Mouse (Mus musculus): Measurements from ENCODE around the gene Tenm3. TPM values are rescaled to one million over a fixed set of nuclear protein-coding genes. Genes with fewer than 3 reads are reported as not detected.

The Tenm3 gene
- polyA plus RNA-seq, 2 experiments: 2.2 to 3.1 TPM

GRCm38 (mm10) chr8:48688706-48689105 is 155.0 kb downstream of the Tenm3 start:
- no peak for DNase-seq (ENCODE audit: low read depth in 3 of 3, low spot score in 3 of 3)
- ATAC-seq (ENCODE audit: insufficient read depth): no peak
- no peak overlapping the region for H3K4me2 ChIP-seq (ENCODE audit: low read depth)

GRCm38 (mm10) chr8:48688188-48688587 is 155.6 kb downstream of the Tenm3 start:
- Histone ChIP-seq H3K4me3 (ENCODE audit: insufficient read depth in 1 of 2, low read depth in 2 of 2, low read length in 2 of 2) (no peak overlapping the region), H3K4me1 (replicated peaks; ENCODE audit: control insufficient read depth in 2 of 2, insufficient read depth in 2 of 2, low read length in 1 of 2) (peaks cover 0 to 2% of the 10 kb centered on the region in 2 experiments; a peak in 1 of 4 replicates), H3K4me2 (ENCODE audit: low read depth) (no peak overlapping the region), H3K9me3 (ENCODE audit: control insufficient read depth, low read length) (no peaks in the 10 kb centered on the region), H3K27me3 (ENCODE audit: control insufficient read depth, insufficient read depth, low read length) (no peaks in the 10 kb centered on the region), H3K9ac (replicated peaks) (no peak overlapping the region), H3K36me3 (replicated peaks; ENCODE audit: control insufficient read depth, insufficient read depth, low read depth) (no peaks in the 10 kb centered on the region), H3K27ac (no peak overlapping the region)
- no peak for TF ChIP-seq CTCF (IDR thresholded peaks at IDR 0.05; ENCODE audit: low read depth)
- 45% methylated on average over 9 of the region's 9 CpGs for WGBS (ENCODE audit: insufficient replicate concordance)
- peak; percentile 33; the same call in 1 of the 2 replicates for ATAC-seq (ENCODE audit: insufficient read depth)
- DNase-seq (ENCODE audit: low read depth in 3 of 3, low spot score in 3 of 3): peak; percentile 7 to 9 (median 9)

More at GRCm38 (mm10) chr8:48688706-48689105, 155.0 kb downstream of the Tenm3 start:
- Histone ChIP-seq H3K27ac (no peak overlapping the region), H3K9me3 (ENCODE audit: control insufficient read depth, low read length) (no peaks in the 10 kb centered on the region), H3K27me3 (ENCODE audit: control insufficient read depth, insufficient read depth, low read length) (no peaks in the 10 kb centered on the region), H3K36me3 (replicated peaks; ENCODE audit: control insufficient read depth, insufficient read depth, low read depth) (no peaks in the 10 kb centered on the region), H3K9ac (replicated peaks) (no peak overlapping the region), H3K4me3 (ENCODE audit: insufficient read depth in 1 of 2, low read depth in 2 of 2, low read length in 2 of 2) (no peak overlapping the region), H3K4me1 (replicated peaks; ENCODE audit: control insufficient read depth in 2 of 2, insufficient read depth in 2 of 2, low read length in 1 of 2) (peaks cover 0 to 2% of the 10 kb centered on the region in 2 experiments; a peak in 1 of 4 replicates)
- 66% methylated on average over 4 of the region's 4 CpGs for WGBS (ENCODE audit: insufficient replicate concordance)
- TF ChIP-seq EP300 (IDR thresholded peaks at IDR 0.05; ENCODE audit: low read depth): no peak
- no peak for TF ChIP-seq CTCF (IDR thresholded peaks at IDR 0.05; ENCODE audit: low read depth)

- Histone ChIP-seq H3K4me1 (replicated peaks; ENCODE audit: control insufficient read depth in 2 of 2, insufficient read depth in 2 of 2, low read length in 1 of 2) (no peaks in the 10 kb centered on the region), H3K27ac (no peak overlapping the region), H3K9ac (replicated peaks) (no peak overlapping the region), H3K9me3 (ENCODE audit: control insufficient read depth, low read length) (no peaks in the 10 kb centered on the region), H3K27me3 (ENCODE audit: control insufficient read depth, insufficient read depth, low read length) (no peaks in the 10 kb centered on the region), H3K4me3 (ENCODE audit: insufficient read depth in 1 of 2, low read depth in 2 of 2, low read length in 2 of 2) (no peak overlapping the region), H3K4me2 (ENCODE audit: low read depth) (no peak overlapping the region), H3K36me3 (replicated peaks; ENCODE audit: control insufficient read depth, insufficient read depth, low read depth) (no peaks in the 10 kb centered on the region)
- ATAC-seq (ENCODE audit: insufficient read depth): no peak
- TF ChIP-seq EP300 (IDR thresholded peaks at IDR 0.05; ENCODE audit: low read depth) (no peak), CTCF (IDR thresholded peaks at IDR 0.05; ENCODE audit: low read depth) (no peak)
- no peak for DNase-seq (ENCODE audit: low read depth in 3 of 3, low spot score in 3 of 3)
- WGBS (ENCODE audit: insufficient replicate concordance): 75% methylated on average over 2 of the region's 2 CpGs
These were observed 170.3 kb downstream of the Tenm3 start for GRCm38 (mm10) chr8:48673476-48673875.

- Histone ChIP-seq H3K36me3 (replicated peaks; ENCODE audit: control insufficient read depth, insufficient read depth, low read depth) (no peaks in the 10 kb centered on the region), H3K4me3 (ENCODE audit: insufficient read depth in 1 of 2, low read depth in 2 of 2, low read length in 2 of 2) (no peak overlapping the region), H3K4me2 (ENCODE audit: low read depth) (no peak overlapping the region), H3K4me1 (replicated peaks; ENCODE audit: control insufficient read depth in 2 of 2, insufficient read depth in 2 of 2, low read length in 1 of 2) (no peaks in the 10 kb centered on the region), H3K27me3 (ENCODE audit: control insufficient read depth, insufficient read depth, low read length) (no peaks in the 10 kb centered on the region), H3K9ac (replicated peaks) (no peak overlapping the region), H3K27ac (no peak overlapping the region), H3K9me3 (ENCODE audit: control insufficient read depth, low read length) (no peaks in the 10 kb centered on the region)
- ATAC-seq (ENCODE audit: insufficient read depth) (no peak), DNase-seq (ENCODE audit: low read depth in 3 of 3, low spot score in 3 of 3) (no peak)
- 74% methylated on average over 11 of the region's 11 CpGs for WGBS (ENCODE audit: insufficient replicate concordance)
- TF ChIP-seq CTCF (IDR thresholded peaks at IDR 0.05; ENCODE audit: low read depth) (no peak), EP300 (IDR thresholded peaks at IDR 0.05; ENCODE audit: low read depth) (no peak)
These were observed 171.3 kb downstream of the Tenm3 start for GRCm38 (mm10) chr8:48672471-48672870.

GRCm38 (mm10) chr8:48671318-48671717 is 172.4 kb downstream of the Tenm3 start:
- 67% methylated on average over 4 of the region's 4 CpGs for WGBS (ENCODE audit: insufficient replicate concordance)
- H3K9ac ChIP-seq (replicated peaks): no peak overlapping the region

More at GRCm38 (mm10) chr8:48671318-48671717, 172.4 kb downstream of the Tenm3 start:
- H3K4me2 ChIP-seq (ENCODE audit: low read depth): no peak overlapping the region
- no peak for ATAC-seq (ENCODE audit: insufficient read depth)
- no peak for DNase-seq (ENCODE audit: low read depth in 3 of 3, low spot score in 3 of 3)
- H3K4me1 ChIP-seq (replicated peaks; ENCODE audit: control insufficient read depth in 2 of 2, insufficient read depth in 2 of 2, low read length in 1 of 2): no peaks in the 10 kb centered on the region
- H3K27ac ChIP-seq: no peak overlapping the region
- no peaks in the 10 kb centered on the region for H3K36me3 ChIP-seq (replicated peaks; ENCODE audit: control insufficient read depth, insufficient read depth, low read depth)
- H3K27me3 ChIP-seq (ENCODE audit: control insufficient read depth, insufficient read depth, low read length): no peaks in the 10 kb centered on the region
- TF ChIP-seq EP300 (IDR thresholded peaks at IDR 0.05; ENCODE audit: low read depth): no peak
- TF ChIP-seq CTCF (IDR thresholded peaks at IDR 0.05; ENCODE audit: low read depth): no peak
- H3K9me3 ChIP-seq (ENCODE audit: control insufficient read depth, low read length): no peaks in the 10 kb centered on the region
- H3K4me3 ChIP-seq (ENCODE audit: insufficient read depth in 1 of 2, low read depth in 2 of 2, low read length in 2 of 2): no peak overlapping the region
